Mouse (Mus musculus): ENCODE measurements around the gene Olfr750. TPM values are rescaled to one million over a fixed set of nuclear protein-coding genes. Genes with fewer than 3 reads are reported as not detected.

The Olfr750 gene
- not detected in 2 replicates for polyA plus RNA-seq (2014; fragmentation: Nextera tagmentation; extraction: Ambion mirVana)

GRCm38 (mm10) chr14:51074335-51074734 is at the start of gene Olfr750:
Gene Olfr750, minus strand, starts transcription at chr14:51074435.
- WGBS, result 83% methylated on average over 3 of the region's 3 CpGs
- no peak within 1 kb of the TSS for H3K27ac ChIP-seq (ENCODE audit: low read depth, low read length)
- no peak within 1 kb of the TSS for H3K4me2 ChIP-seq (ENCODE audit: low read depth, low read length)
- H3K27me3 ChIP-seq (ENCODE audit: control insufficient read depth, insufficient read depth, low read length), result no peaks in the 10 kb centered on the region
- H3K4me3 ChIP-seq (ENCODE audit: low read depth, low read length), result no peak within 1 kb of the TSS
- H3K9ac ChIP-seq (replicated peaks; ENCODE audit: low read depth, low read length), result no peak within 1 kb of the TSS
- H3K9me3 ChIP-seq (ENCODE audit: control insufficient read depth, low read length), result no peaks in the 10 kb centered on the region
- no peak for ATAC-seq (ENCODE audit: low read depth)
- no peaks in the 10 kb centered on the region for H3K36me3 ChIP-seq (ENCODE audit: control insufficient read depth, insufficient read depth, low read length)
- H3K4me1 ChIP-seq (ENCODE audit: control insufficient read depth, insufficient read depth, low read length), result no peaks in the 10 kb centered on the region

- ATAC-seq (ENCODE audit: low read depth), result no peak
- no peaks in the 10 kb centered on the region for H3K36me3 ChIP-seq (ENCODE audit: control insufficient read depth, insufficient read depth, low read length)
- no peaks in the 10 kb centered on the region for H3K27me3 ChIP-seq (ENCODE audit: control insufficient read depth, insufficient read depth, low read length)
- H3K4me1 ChIP-seq (ENCODE audit: control insufficient read depth, insufficient read depth, low read length), result no peaks in the 10 kb centered on the region
- no peak within 1 kb of the TSS for H3K27ac ChIP-seq (ENCODE audit: low read depth, low read length)
- H3K9ac ChIP-seq (replicated peaks; ENCODE audit: low read depth, low read length), result no peak within 1 kb of the TSS
- H3K4me3 ChIP-seq (ENCODE audit: low read depth, low read length), result no peak within 1 kb of the TSS
- no peaks in the 10 kb centered on the region for H3K9me3 ChIP-seq (ENCODE audit: control insufficient read depth, low read length)
- WGBS, result 55% methylated on average over 12 of the region's 12 CpGs
- no peak within 1 kb of the TSS for H3K4me2 ChIP-seq (ENCODE audit: low read depth, low read length)
Measured at GRCm38 (mm10) chr14:51113916-51114560, 39.8 kb upstream of the Olfr750 start, which contains the start of gene Eddm3b. Gene Eddm3b, plus strand, starts transcription at chr14:51114426.

GRCm38 (mm10) chr14:51113476-51113875 is 39.2 kb upstream of the Olfr750 start:
- Histone ChIP-seq H3K9ac (replicated peaks; ENCODE audit: low read depth, low read length) (no peak overlapping the region), H3K27ac (ENCODE audit: low read depth, low read length) (no peak overlapping the region), H3K4me2 (ENCODE audit: low read depth, low read length) (no peak overlapping the region), H3K4me3 (ENCODE audit: low read depth, low read length) (no peak overlapping the region), H3K9me3 (ENCODE audit: control insufficient read depth, low read length) (no peaks in the 10 kb centered on the region), H3K36me3 (ENCODE audit: control insufficient read depth, insufficient read depth, low read length) (no peaks in the 10 kb centered on the region), H3K4me1 (ENCODE audit: control insufficient read depth, insufficient read depth, low read length) (no peaks in the 10 kb centered on the region), H3K27me3 (ENCODE audit: control insufficient read depth, insufficient read depth, low read length) (no peaks in the 10 kb centered on the region)
- 51% methylated on average over 9 of the region's 9 CpGs for WGBS
- ATAC-seq (ENCODE audit: low read depth), result no peak

- Histone ChIP-seq H3K4me1 (ENCODE audit: control insufficient read depth, insufficient read depth, low read length) (no peaks in the 10 kb centered on the region), H3K4me3 (ENCODE audit: low read depth, low read length) (no peak overlapping the region), H3K27me3 (ENCODE audit: control insufficient read depth, insufficient read depth, low read length) (no peaks in the 10 kb centered on the region), H3K4me2 (ENCODE audit: low read depth, low read length) (no peak overlapping the region), H3K36me3 (ENCODE audit: control insufficient read depth, insufficient read depth, low read length) (no peaks in the 10 kb centered on the region), H3K9ac (replicated peaks; ENCODE audit: low read depth, low read length) (no peak overlapping the region), H3K9me3 (ENCODE audit: control insufficient read depth, low read length) (no peaks in the 10 kb centered on the region), H3K27ac (ENCODE audit: low read depth, low read length) (no peak overlapping the region)
- no peak for ATAC-seq (ENCODE audit: low read depth)
- WGBS, result 70% methylated on average over 3 of the region's 3 CpGs
Measured at GRCm38 (mm10) chr14:51111966-51112365, 37.7 kb upstream of the Olfr750 start.

GRCm38 (mm10) chr14:51106449-51106967 is 32.3 kb upstream of the Olfr750 start:
- H3K4me2 ChIP-seq (ENCODE audit: low read depth, low read length), result no peak overlapping the region
- no peak overlapping the region for H3K27ac ChIP-seq (ENCODE audit: low read depth, low read length)
- no peaks in the 10 kb centered on the region for H3K36me3 ChIP-seq (ENCODE audit: control insufficient read depth, insufficient read depth, low read length)
- no peak for ATAC-seq (ENCODE audit: low read depth)
- no peaks in the 10 kb centered on the region for H3K4me1 ChIP-seq (ENCODE audit: control insufficient read depth, insufficient read depth, low read length)
- no peaks in the 10 kb centered on the region for H3K27me3 ChIP-seq (ENCODE audit: control insufficient read depth, insufficient read depth, low read length)
- H3K9me3 ChIP-seq (ENCODE audit: control insufficient read depth, low read length), result no peaks in the 10 kb centered on the region
- H3K9ac ChIP-seq (replicated peaks; ENCODE audit: low read depth, low read length), result no peak overlapping the region
- no peak overlapping the region for H3K4me3 ChIP-seq (ENCODE audit: low read depth, low read length)

GRCm38 (mm10) chr14:51104366-51104765 is 30.1 kb upstream of the Olfr750 start:
- Histone ChIP-seq H3K36me3 (ENCODE audit: control insufficient read depth, insufficient read depth, low read length) (no peaks in the 10 kb centered on the region), H3K27me3 (ENCODE audit: control insufficient read depth, insufficient read depth, low read length) (no peaks in the 10 kb centered on the region), H3K4me2 (ENCODE audit: low read depth, low read length) (no peak overlapping the region), H3K9ac (replicated peaks; ENCODE audit: low read depth, low read length) (no peak overlapping the region), H3K4me3 (ENCODE audit: low read depth, low read length) (no peak overlapping the region), H3K27ac (ENCODE audit: low read depth, low read length) (no peak overlapping the region), H3K4me1 (ENCODE audit: control insufficient read depth, insufficient read depth, low read length) (no peaks in the 10 kb centered on the region), H3K9me3 (ENCODE audit: control insufficient read depth, low read length) (no peaks in the 10 kb centered on the region)
- WGBS, result 92% methylated on average over 2 of the region's 2 CpGs
- no peak for ATAC-seq (ENCODE audit: low read depth)

- peak; percentile 42 for ATAC-seq (ENCODE audit: low read depth)
- H3K4me3 ChIP-seq (ENCODE audit: low read depth, low read length), result no peak overlapping the region
- H3K27me3 ChIP-seq (ENCODE audit: control insufficient read depth, insufficient read depth, low read length), result no peaks in the 10 kb centered on the region
- no peak overlapping the region for H3K4me2 ChIP-seq (ENCODE audit: low read depth, low read length)
- no peaks in the 10 kb centered on the region for H3K36me3 ChIP-seq (ENCODE audit: control insufficient read depth, insufficient read depth, low read length)
- no peak overlapping the region for H3K9ac ChIP-seq (replicated peaks; ENCODE audit: low read depth, low read length)
- H3K4me1 ChIP-seq (ENCODE audit: control insufficient read depth, insufficient read depth, low read length), result no peaks in the 10 kb centered on the region
- H3K9me3 ChIP-seq (ENCODE audit: control insufficient read depth, low read length), result no peaks in the 10 kb centered on the region
- 54% methylated on average over 3 of the region's 3 CpGs for WGBS
- no peak overlapping the region for H3K27ac ChIP-seq (ENCODE audit: low read depth, low read length)
Measured at GRCm38 (mm10) chr14:51103217-51103616, 29.0 kb upstream of the Olfr750 start.

GRCm38 (mm10) chr14:51101284-51101683 is 27.0 kb upstream of the Olfr750 start:
- H3K9ac ChIP-seq (replicated peaks; ENCODE audit: low read depth, low read length), result no peak overlapping the region
- no peaks in the 10 kb centered on the region for H3K4me1 ChIP-seq (ENCODE audit: control insufficient read depth, insufficient read depth, low read length)
- no peaks in the 10 kb centered on the region for H3K27me3 ChIP-seq (ENCODE audit: control insufficient read depth, insufficient read depth, low read length)
- no peak for ATAC-seq (ENCODE audit: low read depth)
- WGBS, result 83% methylated on average over 9 of the region's 9 CpGs
- H3K4me2 ChIP-seq (ENCODE audit: low read depth, low read length), result no peak overlapping the region
- H3K36me3 ChIP-seq (ENCODE audit: control insufficient read depth, insufficient read depth, low read length), result no peaks in the 10 kb centered on the region
- H3K4me3 ChIP-seq (ENCODE audit: low read depth, low read length), result no peak overlapping the region
- no peak overlapping the region for H3K27ac ChIP-seq (ENCODE audit: low read depth, low read length)
- no peaks in the 10 kb centered on the region for H3K9me3 ChIP-seq (ENCODE audit: control insufficient read depth, low read length)

GRCm38 (mm10) chr14:51098921-51099320 is 24.7 kb upstream of the Olfr750 start:
- H3K36me3 ChIP-seq (ENCODE audit: control insufficient read depth, insufficient read depth, low read length), result no peaks in the 10 kb centered on the region
- H3K4me2 ChIP-seq (ENCODE audit: low read depth, low read length), result no peak overlapping the region
- no peak overlapping the region for H3K4me3 ChIP-seq (ENCODE audit: low read depth, low read length)
- H3K9ac ChIP-seq (replicated peaks; ENCODE audit: low read depth, low read length), result no peak overlapping the region
- no peaks in the 10 kb centered on the region for H3K27me3 ChIP-seq (ENCODE audit: control insufficient read depth, insufficient read depth, low read length)
- no peak overlapping the region for H3K27ac ChIP-seq (ENCODE audit: low read depth, low read length)
- H3K4me1 ChIP-seq (ENCODE audit: control insufficient read depth, insufficient read depth, low read length), result no peaks in the 10 kb centered on the region
- 96% methylated on average over 11 of the region's 11 CpGs for WGBS
- no peak; the same call in 1 of the 2 replicates for ATAC-seq (ENCODE audit: low read depth)
- no peaks in the 10 kb centered on the region for H3K9me3 ChIP-seq (ENCODE audit: control insufficient read depth, low read length)
